Mouse (Mus musculus) lung, adult 10 weeks (tissue): Measurements from ENCODE around the gene Ptn. TPM values are rescaled to one million over a fixed set of nuclear protein-coding genes. Genes with fewer than 3 reads are reported as not detected.

ENCODE experiments used
- polyA plus RNA-seq: library from polyadenylated mRNA; stranded (reverse); fragments of 350-450 nt; fragmentation: Illumina TruSeq; extraction: RNeasy Lipid Tissue Mini Kit (QIAGEN cat#74804); gene quantifications from one replicate; pipeline ENCODE4 v1.2.3, GENCODE M21; 2014; ENCODE audit warnings: low read depth, low replicate concordance; ENCODE audit not compliant: insufficient read depth

Ptn gene
- polyA plus RNA-seq, result 1.5 TPM

GRCm38 (mm10) chr6:36809747-36810285 is at the start of gene Ptn:
Ptn (minus strand) TSS chr6:36810220.

